Mouse (Mus musculus) ES-Bruce4 (cell line): Measurements from ENCODE around the gene Txndc11.

Experiments
- CTCF ChIP-seq: IDR thresholded peaks from one replicate; pipeline ENCODE4 v1.8.1; 2011; ENCODE audit warnings: low read depth, low read length
- POLR2A ChIP-seq: IDR thresholded peaks from one replicate; pipeline ENCODE4 v1.8.1; 2011; ENCODE audit warnings: low read length; ENCODE audit not compliant: insufficient read depth

DNA sequence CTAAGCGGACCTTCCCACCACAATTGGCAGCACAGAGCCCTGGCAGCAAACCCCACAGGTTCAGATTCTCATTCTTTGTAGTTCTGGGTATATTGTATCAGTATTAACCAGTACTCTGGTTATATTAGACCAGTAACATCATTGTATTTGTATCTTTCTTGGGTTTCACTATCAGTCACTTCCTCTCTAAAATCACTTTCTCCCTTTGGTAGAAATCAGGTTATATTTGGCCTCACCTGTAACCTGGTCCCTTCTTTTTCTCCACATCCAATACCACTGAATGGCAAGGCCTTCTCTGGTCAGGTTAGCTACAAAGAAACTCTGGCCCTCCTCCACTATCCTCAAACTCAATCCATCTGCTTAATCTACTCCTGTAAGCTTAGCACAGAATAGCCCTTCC, 29.5 kb downstream of the Txndc11 start:
- TF ChIP-seq CTCF (no peak), POLR2A (no peak)
